Mouse (Mus musculus) bone marrow, adult 2 months (tissue): ENCODE data around the gene Mdm1.

Source experiments
- CTCF ChIP-seq: fragments of 200-500 bp; IDR thresholded peaks from 2 replicates; pipeline ENCODE4 v1.5.1; 2011; ENCODE audit warnings: low read length, control low read depth; ENCODE audit not compliant: control insufficient read depth, insufficient read depth
- POLR2A ChIP-seq: fragments of 200-500 bp; IDR thresholded peaks from 2 replicates; pipeline ENCODE4 v1.6.1; 2011; ENCODE audit warnings: low read depth, mild to moderate bottlenecking, control low read depth, low read length, borderline replicate concordance; ENCODE audit not compliant: control insufficient read depth

DNA sequence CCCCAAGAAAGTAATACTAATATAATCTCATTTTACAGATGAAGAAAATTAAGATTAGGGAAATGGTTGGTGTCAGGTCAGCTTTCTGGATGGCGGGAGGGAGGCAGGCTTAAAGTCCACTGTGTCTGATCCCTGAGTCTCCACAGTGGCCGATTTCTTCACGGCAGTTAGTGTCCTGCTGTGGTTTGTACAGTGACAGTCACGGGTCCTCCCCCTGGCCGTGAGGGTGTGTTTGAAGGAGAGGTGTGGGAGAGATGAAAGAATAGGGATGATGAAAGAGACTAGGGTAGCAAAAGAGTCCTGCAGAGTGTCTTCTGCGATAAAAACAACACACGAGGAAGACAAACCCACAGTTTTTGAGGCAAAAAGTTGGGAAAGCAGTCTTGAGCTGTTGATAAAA, 30.0 kb upstream of the Mdm1 start:
- TF ChIP-seq POLR2A (no peak), CTCF (no peak)
